Mouse (Mus musculus) CH12.LX (cell line): ENCODE measurements at regions not wholly inside any gene's neighbourhood (a gene's known extent, or its start where the extent isn't known, plus 50 kb on each side); places are given as distances from the start of the nearest gene placed in this dataset.

Experiments used
- DNase-seq: peaks from one replicate; pipeline ENCODE4 v3.0.0-alpha.2; 2013; ENCODE audit errors: extremely low read depth
- H3K27ac ChIP-seq: 2 replicates; pipeline ENCODE4 v1.5.1; 2012; ENCODE audit warnings: low read depth, mild to moderate bottlenecking, control low read depth, moderate library complexity; ENCODE audit not compliant: insufficient read depth
- H3K27me3 ChIP-seq: replicated peaks from 2 replicates; pipeline ENCODE3; 2012; ENCODE audit warnings: inconsistent platforms
- H3K36me3 ChIP-seq, 2 experiments: replicated peaks in 1 of 2; 2 replicates each; pipeline versions ENCODE3 to v1.6.1; 2012; ENCODE audit warnings: inconsistent platforms in 1 of 2, low read length in 1 of 2, mild to moderate bottlenecking in 1 of 2, mixed read lengths in 1 of 2, moderate library complexity in 1 of 2; ENCODE audit not compliant: control insufficient read depth in 1 of 2, insufficient read depth in 1 of 2
- H3K4me1 ChIP-seq, 2 experiments: 2 replicates each; pipeline ENCODE4 v1.6.1; 2012; ENCODE audit warnings: inconsistent platforms in 1 of 2, moderate library complexity in 1 of 2; ENCODE audit not compliant: insufficient read depth in 2 of 2, control insufficient read depth in 1 of 2
- H3K4me2 ChIP-seq: 2 replicates; pipeline ENCODE4 v1.6.1; 2012; ENCODE audit warnings: low read depth, mild to moderate bottlenecking, control low read depth; ENCODE audit not compliant: poor library complexity, insufficient read depth, severe bottlenecking
- H3K4me3 ChIP-seq, 3 experiments: fragments of 150-350 bp in 1 of 3; sonication (generic) in 1 of 3; replicated peaks in 1 of 3; 2 replicates each; pipeline versions ENCODE3 to v1.5.1; 2011 to 2012; ENCODE audit warnings: low read depth in 2 of 3, low read length in 2 of 3, mild to moderate bottlenecking in 2 of 3, moderate library complexity in 2 of 3, control low read depth in 1 of 3, improper control_type of control experiment in 1 of 3, inconsistent platforms in 1 of 3, mixed read lengths in 1 of 3; ENCODE audit not compliant: poor library complexity in 1 of 3
- H3K79me2 ChIP-seq: replicated peaks from 2 replicates; pipeline ENCODE4 v1.6.1; 2012; ENCODE audit warnings: mild to moderate bottlenecking, moderate library complexity; ENCODE audit not compliant: control insufficient read depth, poor library complexity, insufficient read depth, severe bottlenecking; ENCODE audit errors: extremely low read depth
- H3K9ac ChIP-seq: 2 replicates; pipeline ENCODE4 v1.6.1; 2012; ENCODE audit warnings: low read depth, mild to moderate bottlenecking, control low read depth, moderate library complexity; ENCODE audit not compliant: insufficient read depth
- H3K9me3 ChIP-seq: replicated peaks from 2 replicates; pipeline ENCODE3; 2012; ENCODE audit warnings: low read length, inconsistent platforms, mixed read lengths
- CHD2 ChIP-seq: IDR thresholded peaks from 2 replicates; pipeline ENCODE4 v1.6.1; 2011; ENCODE audit warnings: low read length, improper control_type of control experiment
- ETS1 ChIP-seq: conservative IDR thresholded peaks from 2 replicates; pipeline ENCODE4 v1.6.1; 2012; ENCODE audit warnings: low read depth, mild to moderate bottlenecking, inconsistent platforms, low read length, improper control_type of control experiment, moderate library complexity
- GABPA ChIP-seq: IDR thresholded peaks from 2 replicates; pipeline ENCODE4 v1.6.1; 2012; ENCODE audit warnings: low read depth, low read length, improper control_type of control experiment, inconsistent platforms; ENCODE audit not compliant: insufficient replicate concordance
- HCFC1 ChIP-seq: IDR thresholded peaks from 2 replicates; pipeline ENCODE4 v1.6.1; 2012; ENCODE audit warnings: low read depth, mild to moderate bottlenecking, inconsistent platforms, low read length, improper control_type of control experiment
- IRF4 ChIP-seq: IDR thresholded peaks from 2 replicates; pipeline ENCODE4 v1.6.1; 2014; ENCODE audit warnings: low read depth, mild to moderate bottlenecking, inconsistent platforms, low read length, improper control_type of control experiment
- MAZ ChIP-seq: IDR thresholded peaks from 2 replicates; pipeline ENCODE4 v1.6.1; 2012; ENCODE audit warnings: low read depth, mild to moderate bottlenecking, inconsistent platforms, low read length, improper control_type of control experiment, moderate library complexity
- MXI1 ChIP-seq: IDR thresholded peaks from 2 replicates; pipeline ENCODE4 v1.6.1; 2011; ENCODE audit warnings: mild to moderate bottlenecking, low read depth, low read length, improper control_type of control experiment
- NELFE ChIP-seq: IDR thresholded peaks from 2 replicates; pipeline ENCODE4 v1.6.1; 2011; ENCODE audit warnings: low read depth, low read length, improper control_type of control experiment
- POLR2AphosphoS2 ChIP-seq: IDR thresholded peaks from 2 replicates; pipeline ENCODE4 v1.6.1; 2011; ENCODE audit warnings: low read depth, low read length, improper control_type of control experiment
- RAD21 ChIP-seq: IDR thresholded peaks from 2 replicates; pipeline ENCODE4 v1.6.1; 2011; ENCODE audit warnings: low read depth, mild to moderate bottlenecking, low read length, improper control_type of control experiment, moderate library complexity
- RCOR1 ChIP-seq: conservative IDR thresholded peaks from 2 replicates; pipeline ENCODE4 v1.6.1; 2012; ENCODE audit warnings: low read depth, mild to moderate bottlenecking, inconsistent platforms, low read length, improper control_type of control experiment
- SIN3A ChIP-seq: IDR thresholded peaks from 2 replicates; pipeline ENCODE4 v1.6.1; 2012; ENCODE audit warnings: low read length, improper control_type of control experiment, inconsistent platforms
- TBP ChIP-seq: conservative IDR thresholded peaks from 2 replicates; pipeline ENCODE4 v1.6.1; 2011; ENCODE audit warnings: low read depth, low read length, improper control_type of control experiment
- TCF12 ChIP-seq: IDR thresholded peaks from 2 replicates; pipeline ENCODE4 v1.6.1; 2014; ENCODE audit warnings: low read depth, mild to moderate bottlenecking, inconsistent platforms, low read length, improper control_type of control experiment
- ZKSCAN1 ChIP-seq: IDR thresholded peaks from 2 replicates; pipeline ENCODE4 v1.6.1; 2012; ENCODE audit warnings: low read depth, inconsistent platforms, low read length, improper control_type of control experiment, borderline replicate concordance
- dilution Hi-C: fragments of 300-500 bp; cut with MboI; formaldehyde crosslinking; loops from 2 replicates; pipeline ENCODE4 v1.14.3; 2020; ENCODE audit warnings: low sequenced_read_pairs; ENCODE audit not compliant: extremely low pct_unique_long_range_greater_than_20kb, extremely low pct_ligation_motif_present
- in situ Hi-C: fragments of 300-500 bp; cut with MboI; formaldehyde crosslinking; loops from 3 replicates; pipeline ENCODE4 v1.14.3; 2019; ENCODE audit warnings: low sequenced_read_pairs, low pct_ligation_motif_present, low pct_unique_long_range_greater_than_20kb, mixed read lengths

GRCm38 (mm10) chr7:73195306-73195705 is 180.0 kb upstream of the Rgma start:
- TF ChIP-seq POLR2AphosphoS2 (no peak), CHD2 (no peak), TCF12 (no peak), GABPA (no peak), IRF4 (no peak), RCOR1 (no peak)
- Histone ChIP-seq H3K4me1 (0 out of 4 replicates have a peak, but pooled peaks cover 0 to 4% of the 10 kb centered on the region in 2 experiments), H3K9ac (no peak overlapping the region), H3K4me2 (no peak overlapping the region), H3K79me2 (no peaks in the 10 kb centered on the region), H3K4me3 (no peak overlapping the region), H3K9me3 (no peaks in the 10 kb centered on the region), H3K36me3 (no peaks in the 10 kb centered on the region), H3K27me3 (no peaks in the 10 kb centered on the region), H3K27ac (no peak overlapping the region)
- in situ Hi-C loops: no loop called here
- dilution Hi-C loops: no loop called here
- DNase-seq: no peak

DNA sequence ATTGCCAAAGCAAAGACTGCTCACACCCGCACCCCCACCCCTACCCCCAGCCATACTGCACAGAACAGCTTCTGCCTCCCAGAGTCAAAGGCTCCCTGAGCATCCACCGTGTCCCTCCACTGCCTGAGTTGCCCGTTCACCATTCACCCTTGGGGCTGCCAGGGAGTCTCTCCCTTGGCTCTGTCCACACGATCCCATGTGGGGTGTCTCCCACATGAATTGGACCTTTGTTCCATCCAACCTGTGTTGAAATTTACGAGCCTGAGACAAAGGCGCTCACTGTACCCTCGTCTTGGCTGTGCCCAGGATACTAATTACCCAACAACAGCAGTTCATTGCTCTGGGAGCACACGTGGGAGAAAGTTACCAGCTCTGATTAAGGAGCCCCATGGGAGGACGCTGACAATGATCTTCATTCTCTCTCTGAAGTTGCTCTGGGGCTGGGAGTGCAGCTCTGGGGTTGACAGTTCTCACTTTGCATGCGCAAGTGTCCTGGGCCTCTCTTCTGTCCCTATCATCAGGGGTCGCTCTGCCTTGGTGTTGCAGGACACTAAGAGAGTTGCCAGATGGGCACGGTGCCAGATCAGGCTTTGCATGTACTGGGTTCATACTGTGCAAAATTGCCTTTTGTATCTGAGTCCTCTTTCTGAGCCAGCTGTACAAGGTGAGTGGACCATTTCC is 178.3 kb upstream of the Rgma start:
- in situ Hi-C loops: no loop called here
- Histone ChIP-seq H3K36me3 (no peaks in the 10 kb centered on the region), H3K79me2 (no peaks in the 10 kb centered on the region), H3K4me3 (no peak overlapping the region), H3K27ac (no peak overlapping the region), H3K9me3 (no peaks in the 10 kb centered on the region), H3K4me2 (no peak overlapping the region), H3K4me1 (0 out of 4 replicates have a peak, but pooled peaks cover 0 to 4% of the 10 kb centered on the region in 2 experiments), H3K27me3 (no peaks in the 10 kb centered on the region), H3K9ac (no peak overlapping the region)
- no peak for TF ChIP-seq MAZ
- TF ChIP-seq TBP: no peak
- TF ChIP-seq GABPA: no peak
- TF ChIP-seq NELFE: no peak
- TF ChIP-seq HCFC1: no peak
- no peak for TF ChIP-seq POLR2AphosphoS2
- no peak for TF ChIP-seq MXI1
- TF ChIP-seq ETS1: no peak
- no peak for TF ChIP-seq RAD21
- TF ChIP-seq SIN3A: no peak
- TF ChIP-seq ZKSCAN1: no peak
- dilution Hi-C loops: no loop called here
- DNase-seq: no peak
